Mouse (Mus musculus) liver, adult (tissue): ENCODE measurements around the gene Cnih2.

Source experiments
- GATA4 ChIP-seq: IDR thresholded peaks from 2 replicates; pipeline ENCODE4 v1.6.1; 2014; ENCODE audit warnings: mild to moderate bottlenecking, low read length; ENCODE audit not compliant: insufficient replicate concordance

Cnih2 gene

GRCm38 (mm10) chr19:5082005-5082404 lies 16.3 kb downstream of the Cnih2 start:
- TF ChIP-seq GATA4, result no peak

- TF ChIP-seq GATA4, result no peak
Observed at GRCm38 (mm10) chr19:5079279-5079678, 19.0 kb downstream of the Cnih2 start.

- no peak for TF ChIP-seq GATA4
Observed at GRCm38 (mm10) chr19:5073518-5073917, 24.8 kb downstream of the Cnih2 start.

DNA sequence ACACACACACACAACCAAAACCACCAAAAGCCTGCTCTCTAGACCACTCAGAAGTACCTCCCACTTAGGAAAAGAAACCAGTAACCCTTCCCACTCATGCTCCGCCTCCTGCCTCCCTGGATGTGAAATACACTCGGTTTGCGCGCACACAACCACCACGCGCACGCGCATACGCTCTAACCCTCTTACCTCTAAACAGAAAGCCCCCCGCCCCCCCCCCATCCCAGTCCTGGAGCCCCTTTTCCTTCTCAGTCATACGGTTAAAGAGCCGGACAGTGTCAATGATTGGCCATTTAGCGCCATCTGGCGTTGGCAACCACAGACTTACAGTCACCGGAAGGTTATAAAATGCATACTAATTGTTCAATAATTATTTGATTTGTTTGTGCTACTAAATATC lies 25.3 kb downstream of the Cnih2 start:
- no peak for TF ChIP-seq GATA4

DNA sequence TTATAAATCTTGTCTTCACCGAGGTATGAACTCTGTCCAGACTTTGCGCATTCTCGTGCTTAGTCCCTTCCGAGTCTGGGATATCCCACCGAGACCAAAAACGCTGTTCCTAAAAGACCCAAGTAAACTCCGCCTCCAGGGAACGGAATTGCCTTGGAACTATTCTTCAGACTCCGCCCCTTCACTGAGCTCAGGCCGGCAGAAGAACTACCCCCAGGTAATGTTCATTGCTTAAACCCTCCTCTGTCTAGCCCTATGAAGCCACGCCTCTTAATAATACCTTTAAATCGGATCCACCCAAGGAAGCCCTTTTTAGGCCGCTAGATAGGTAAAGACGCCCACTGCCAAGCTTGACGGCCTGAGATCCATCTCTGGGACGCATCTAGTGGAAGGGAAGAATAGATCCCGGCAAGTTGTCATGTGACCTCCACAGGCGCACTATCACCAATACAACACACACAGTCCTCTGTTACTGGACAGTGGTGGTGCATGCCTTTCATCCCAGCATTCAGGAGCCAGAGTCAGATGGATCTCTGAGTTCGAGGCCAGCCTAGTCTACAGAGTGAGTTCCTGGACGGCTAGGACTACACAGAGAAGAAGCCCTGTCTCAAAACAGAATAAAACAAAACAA lies 25.8 kb downstream of the Cnih2 start:
- no peak for TF ChIP-seq GATA4

DNA sequence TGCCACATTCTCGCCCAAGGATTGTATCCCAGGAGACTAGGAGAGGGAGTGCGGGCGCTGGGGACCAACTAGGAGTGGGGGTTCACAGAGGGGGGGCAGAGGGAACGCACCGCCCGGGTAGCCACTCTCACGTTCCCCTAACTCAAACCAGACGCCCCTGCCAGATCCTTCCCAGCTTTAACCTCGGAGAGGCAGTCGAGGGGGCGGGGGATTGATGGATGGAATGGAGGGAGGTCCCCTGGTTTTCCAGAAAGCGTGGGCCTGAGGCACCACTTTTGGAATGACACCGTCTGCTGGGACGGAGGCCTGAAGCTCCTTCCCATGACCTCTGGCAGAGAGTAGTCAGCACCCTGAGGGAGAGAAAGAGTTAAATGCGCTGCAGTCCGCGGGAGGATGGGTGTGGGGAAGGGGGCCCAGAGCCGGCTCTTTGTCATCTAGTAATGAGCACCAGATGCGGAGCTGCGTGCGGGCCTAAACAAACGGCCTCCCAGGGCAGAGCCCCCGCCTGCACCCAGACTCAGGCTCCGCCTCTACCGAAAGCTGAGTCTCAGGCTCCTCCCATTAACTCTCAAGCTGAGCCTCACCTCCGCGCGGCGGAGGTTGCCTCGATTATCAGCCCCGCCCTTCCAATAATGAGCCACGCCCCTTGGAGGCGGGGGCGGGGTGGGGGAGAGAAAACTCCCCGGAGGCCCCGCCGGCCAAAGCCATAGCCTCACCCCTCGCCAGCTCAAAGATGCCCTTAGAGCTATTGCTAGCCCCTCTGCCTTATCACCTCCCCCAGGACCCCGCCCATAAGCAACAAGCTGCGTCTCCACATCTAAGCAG lies 26.6 kb downstream of the Cnih2 start:
- TF ChIP-seq GATA4, result no peak

- no peak for TF ChIP-seq GATA4
Observed at GRCm38 (mm10) chr19:5071077-5071476, 27.2 kb downstream of the Cnih2 start.

DNA sequence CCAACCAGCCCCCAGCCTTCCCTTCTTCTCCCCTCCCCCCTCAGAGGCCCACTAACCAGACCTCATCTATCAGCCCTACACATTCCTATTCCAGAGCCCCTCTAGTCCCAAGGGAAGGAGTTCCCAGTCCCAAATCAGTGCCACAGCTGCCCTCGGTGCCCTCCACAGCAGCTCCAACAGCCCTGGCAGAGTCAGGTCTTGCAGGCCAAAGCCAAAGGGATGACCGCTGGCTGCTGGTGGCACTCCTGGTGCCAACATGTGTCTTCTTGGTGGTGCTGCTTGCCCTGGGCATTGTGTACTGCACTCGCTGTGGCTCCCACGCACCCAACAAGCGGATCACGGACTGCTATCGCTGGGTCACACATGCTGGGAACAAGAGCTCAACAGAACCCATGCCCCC lies 28.3 kb downstream of the Cnih2 start:
- TF ChIP-seq GATA4, result no peak

DNA sequence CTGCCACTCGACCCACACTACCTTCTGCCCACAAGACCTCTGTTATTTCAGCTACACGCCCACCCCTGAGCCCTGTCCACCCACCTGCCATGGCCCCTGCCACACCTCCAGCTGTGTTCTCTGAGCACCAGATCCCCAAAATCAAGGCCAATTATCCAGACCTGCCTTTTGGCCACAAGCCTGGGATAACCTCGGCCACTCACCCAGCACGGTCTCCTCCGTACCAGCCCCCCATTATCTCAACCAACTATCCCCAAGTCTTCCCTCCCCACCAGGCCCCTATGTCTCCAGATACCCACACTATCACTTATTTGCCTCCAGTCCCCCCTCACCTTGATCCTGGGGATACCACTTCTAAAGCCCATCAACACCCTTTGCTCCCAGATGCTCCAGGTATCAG lies 28.8 kb downstream of the Cnih2 start:
- no peak for TF ChIP-seq GATA4

- TF ChIP-seq GATA4, result no peak
Observed at GRCm38 (mm10) chr19:5068570-5069234, 29.6 kb downstream of the Cnih2 start.

- TF ChIP-seq GATA4, result no peak
Observed at GRCm38 (mm10) chr19:5067867-5068569, 30.3 kb downstream of the Cnih2 start, which contains the start of gene Cd248. Gene Cd248 (plus strand): TSS chr19:5068078.

GRCm38 (mm10) chr19:5067040-5067799 lies 31.1 kb downstream of the Cnih2 start:
- TF ChIP-seq GATA4, result no peak

GRCm38 (mm10) chr19:5065104-5065503 lies 33.2 kb downstream of the Cnih2 start:
- no peak for TF ChIP-seq GATA4

GRCm38 (mm10) chr19:5062446-5062845 lies 35.9 kb downstream of the Cnih2 start:
- no peak for TF ChIP-seq GATA4

DNA sequence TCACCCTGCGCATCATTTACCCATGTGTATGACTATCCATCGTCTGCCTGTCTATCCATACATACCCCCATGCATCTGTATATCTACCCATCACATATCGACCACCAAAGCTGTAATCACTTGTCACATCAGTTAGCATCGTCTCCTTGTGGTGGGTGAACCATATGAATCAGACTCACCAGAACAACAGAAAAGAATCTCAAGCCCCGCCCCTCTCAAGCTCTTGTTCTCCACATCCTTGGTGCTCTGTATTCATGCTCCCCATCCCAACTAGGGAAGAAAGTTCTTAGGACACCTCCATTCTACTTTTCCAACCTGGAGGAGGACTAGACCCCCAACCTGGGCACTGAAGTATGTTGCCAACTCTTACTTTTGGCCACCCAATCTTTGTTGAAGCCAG lies 36.3 kb downstream of the Cnih2 start:
- no peak for TF ChIP-seq GATA4
